22 mouse cellular contexts compared by ENCODE assay signal in the genomic region with DNA sequence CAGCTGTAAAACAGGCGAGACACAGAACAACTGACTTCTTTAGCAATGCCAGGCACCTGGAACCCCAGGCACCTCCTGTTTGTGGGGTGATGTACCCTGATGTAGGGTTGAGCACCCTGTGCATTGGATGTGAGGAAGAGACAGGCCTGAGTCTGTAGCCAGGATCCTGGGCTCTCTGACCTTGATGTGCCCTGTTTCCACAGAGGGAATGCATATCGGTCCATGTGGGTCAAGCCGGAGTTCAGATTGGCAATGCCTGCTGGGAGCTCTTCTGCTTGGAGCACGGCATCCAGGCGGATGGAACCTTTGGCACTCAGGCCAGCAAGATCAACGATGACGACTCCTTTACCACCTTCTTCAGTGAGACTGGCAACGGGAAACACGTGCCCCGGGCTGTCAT. TPM values are rescaled to one million over a fixed set of nuclear protein-coding genes. Genes with fewer than 3 reads are reported as not detected.
DNase-seq lines count a peak whose midpoint lies in the region; ATAC-seq and TF ChIP-seq lines count a peak whose summit lies in the region.
"Had no signal": no experiment of that assay in that cellular context is flagged by ENCODE, and none has a peak within 500 bp of the region (broad histone marks: within the 10 kb centered on the region; RNA-seq: fewer than 3 reads in every experiment).

No protein-coding gene starts in this region.

- TF ChIP-seq CTCF in heart, postnatal 0 days (IDR thresholded peaks at IDR 0.05; ENCODE audit: low read depth): no peak

- H3K4me2 ChIP-seq in heart, postnatal 0 days (ENCODE audit: low read depth, low read length): no peak overlapping the region
- H3K4me2 ChIP-seq: forebrain, embryonic 13.5 days; hindbrain, embryonic 13.5 days; intestine, embryonic 15.5 days had no signal

- DNase-seq in heart, adult 11 months: peak; percentile 91
- no peak for DNase-seq in heart, adult 8-10 months (ENCODE audit: low spot score)
- no peak for DNase-seq in heart, postnatal 0 days (ENCODE audit: low spot score)
- no peak for DNase-seq in heart, postnatal 25 days (ENCODE audit: low spot score)
- peak; percentile 9 for DNase-seq in thymus, postnatal 4 days
- DNase-seq in thymus, postnatal 25 days: no peak
- no peak for DNase-seq in adrenal gland, postnatal 4 days (ENCODE audit: low spot score in 2 of 2)
- DNase-seq: adrenal gland, adult 2 months; adrenal gland, postnatal 14 days; cerebellum, adult 18-20 months; cerebellum, adult 9-10 months; kidney, adult 11 months; kidney, adult 8-10 months had no signal

- H3K36me3 ChIP-seq in heart, postnatal 0 days (replicated peaks; ENCODE audit: control insufficient read depth, insufficient read depth, low read length): no peaks in the 10 kb centered on the region
- H3K36me3 ChIP-seq: forebrain, embryonic 10.5 days; hindbrain, embryonic 10.5 days; hindbrain, embryonic 13.5 days; intestine, embryonic 15.5 days had no signal

- ATAC-seq in heart, postnatal 0 days (ENCODE audit: insufficient read depth, low read depth): no peak
- ATAC-seq: CD4-positive, CD25-positive, alpha-beta regulatory T cell, adult 4 months; forebrain, embryonic 13.5 days; forebrain, embryonic 16.5 days; hindbrain, embryonic 16.5 days; intestine, embryonic 15.5 days had no signal

- 75% methylated on average over 10 of the region's 10 CpGs for whole genome bisulfite sequencing in heart, postnatal 0 days

- no peaks in the 10 kb centered on the region for H3K9me3 ChIP-seq in heart, postnatal 0 days (replicated peaks; ENCODE audit: control insufficient read depth, low read length)
- H3K9me3 ChIP-seq: forebrain, embryonic 13.5 days; hindbrain, embryonic 10.5 days; hindbrain, embryonic 13.5 days; intestine, embryonic 15.5 days had no signal

- H3K27ac ChIP-seq in heart, postnatal 0 days (ENCODE audit: low read depth): peak overlapping the region; percentile 72
- H3K27ac ChIP-seq: forebrain, embryonic 10.5 days; forebrain, embryonic 13.5 days; hindbrain, embryonic 10.5 days; hindbrain, embryonic 13.5 days; intestine, embryonic 15.5 days had no signal

- H3K27me3 ChIP-seq in heart, postnatal 0 days (ENCODE audit: control insufficient read depth, insufficient read depth, low read length): no peaks in the 10 kb centered on the region
- H3K27me3 ChIP-seq: forebrain, embryonic 13.5 days; hindbrain, embryonic 13.5 days; intestine, embryonic 15.5 days had no signal

- H3K9ac ChIP-seq in heart, postnatal 0 days (replicated peaks; ENCODE audit: low read depth, low read length): no peak overlapping the region
- H3K9ac ChIP-seq: forebrain, embryonic 13.5 days; hindbrain, embryonic 13.5 days; intestine, embryonic 15.5 days had no signal

- intact Hi-C loops in heart, postnatal 25 days (cut with DNase I): no loop called here

- H3K4me3 ChIP-seq in heart, postnatal 0 days (ENCODE audit: low read depth, low read length): no peak overlapping the region
- H3K4me3 ChIP-seq: forebrain, embryonic 10.5 days; forebrain, embryonic 13.5 days; hindbrain, embryonic 10.5 days; hindbrain, embryonic 13.5 days; intestine, embryonic 15.5 days had no signal

- peaks cover 27% of the 10 kb centered on the region for H3K4me1 ChIP-seq in heart, postnatal 0 days (ENCODE audit: control insufficient read depth, insufficient read depth)
- H3K4me1 ChIP-seq: forebrain, embryonic 13.5 days; hindbrain, embryonic 13.5 days; intestine, embryonic 15.5 days had no signal

- TF ChIP-seq EP300 in heart, postnatal 0 days (IDR thresholded peaks at IDR 0.05; ENCODE audit: low read depth): no peak

RNA-seq across cellular contexts. Expression of a gene that starts 9.7 kb away (rescaled TPM):
- total RNA-seq in heart, adult 8-10 months (2022): 100 to 1,000 TPM; 175 to 206 (median 179) TPM
- 2.7 and 5.6 TPM in 2 replicates for total RNA-seq in heart, postnatal 0 days (2014; rRNA removed; ENCODE audit: low replicate concordance)
- polyA plus RNA-seq in heart, postnatal 0 days (2015; fragmentation: Nextera tagmentation; extraction: Ambion mirVana): 3.6 and 6.0 TPM in 2 replicates
- total RNA-seq in heart, postnatal 25 days (2021): 100 to 1,000 TPM; 162 to 166 TPM
- total RNA-seq in adrenal gland, postnatal 4 days (2021): 1 to 10 TPM; 1.8 to 2.6 TPM
- polyA plus RNA-seq: forebrain, embryonic 13.5 days; heart, embryonic 14.5 days had no signal

RNA-seq across cellular contexts. Expression of a gene that starts 25.5 kb away (rescaled TPM):
- 1 to 10 TPM in 1 of 4 experiments, under 1 TPM in 3; 0.69 to 1.1 (median 0.93) TPM for total RNA-seq in heart, adult 8-10 months (2022)
- 8.3 and 13.3 TPM in 2 replicates for total RNA-seq in heart, postnatal 0 days (2014; rRNA removed; ENCODE audit: low replicate concordance)
- polyA plus RNA-seq in heart, postnatal 0 days (2015; fragmentation: Nextera tagmentation; extraction: Ambion mirVana): 4.0 and 5.2 TPM in 2 replicates
- 1 to 10 TPM; 1.1 to 1.5 TPM for total RNA-seq in heart, postnatal 25 days (2021)
- total RNA-seq in adrenal gland, postnatal 4 days (2021): 1 to 10 TPM in 1 of 2 experiments, under 1 TPM in 1; 0.98 to 2.3 TPM

RNA-seq across cellular contexts. Expression of a gene that starts 36.7 kb away (rescaled TPM):
- total RNA-seq in heart, adult 8-10 months (2022): 1 to 10 TPM; 5.9 to 6.6 (median 6.3) TPM
- 17.5 and 20.2 TPM in 2 replicates for total RNA-seq in heart, postnatal 0 days (2014; rRNA removed; ENCODE audit: low replicate concordance)
- polyA plus RNA-seq in heart, postnatal 0 days (2015; fragmentation: Nextera tagmentation; extraction: Ambion mirVana): 4.6 and 5.0 TPM in 2 replicates
- total RNA-seq in heart, postnatal 25 days (2021): 1 to 10 TPM; 6.9 to 7.1 TPM
- total RNA-seq in adrenal gland, postnatal 4 days (2021): 10 to 100 TPM; 13.4 TPM

Comparison
In these comparisons a context has a peak if more than half of its experiments do, and no peak if none do; other contexts are left out.
1. DNase-seq: peak in heart, adult 11 months (single experiment) and thymus, postnatal 4 days (single experiment); none in heart, adult 8-10 months (single experiment), heart, postnatal 0 days (single experiment), heart, postnatal 25 days (single experiment), thymus, postnatal 25 days (single experiment) and adrenal gland, postnatal 4 days (0 of 2).
2. RNA of a gene that starts 9.7 kb away (total RNA-seq): 175 to 206 TPM in heart, adult 8-10 months and 162 to 166 TPM in heart, postnatal 25 days; 2.7 to 5.6 TPM in heart, postnatal 0 days and 1.8 to 2.6 TPM in adrenal gland, postnatal 4 days; every median in the first group is over 10 times any median in the second.